Mouse (Mus musculus) testis, adult 2 months (tissue): ENCODE results near the gene Nol12.

ENCODE experiments used
- CTCF ChIP-seq: fragments of 200-500 bp; IDR thresholded peaks from 2 replicates; pipeline ENCODE4 v1.5.1; 2012; ENCODE audit warnings: low read depth, mild to moderate bottlenecking, inconsistent platforms, low read length, moderate library complexity; ENCODE audit not compliant: control insufficient read depth, insufficient read depth, insufficient replicate concordance
- POLR2A ChIP-seq: fragments of 200-500 bp; IDR thresholded peaks from 2 replicates; pipeline ENCODE4 v1.6.1; 2012; ENCODE audit warnings: low read depth, mild to moderate bottlenecking, inconsistent platforms, low read length, moderate library complexity; ENCODE audit not compliant: control insufficient read depth

- TF ChIP-seq POLR2A (no peak), CTCF (no peak)
Measured at GRCm38 (mm10) chr15:78919914-78920313, 14.8 kb upstream of the Nol12 start.
